Mouse (Mus musculus): ENCODE measurements around the gene Sirpa. TPM values are rescaled to one million over a fixed set of nuclear protein-coding genes. Genes with fewer than 3 reads are reported as not detected.

Gene Sirpa
- polyA plus RNA-seq, 1 experiment from 2014 or later: 39.5 TPM

DNA sequence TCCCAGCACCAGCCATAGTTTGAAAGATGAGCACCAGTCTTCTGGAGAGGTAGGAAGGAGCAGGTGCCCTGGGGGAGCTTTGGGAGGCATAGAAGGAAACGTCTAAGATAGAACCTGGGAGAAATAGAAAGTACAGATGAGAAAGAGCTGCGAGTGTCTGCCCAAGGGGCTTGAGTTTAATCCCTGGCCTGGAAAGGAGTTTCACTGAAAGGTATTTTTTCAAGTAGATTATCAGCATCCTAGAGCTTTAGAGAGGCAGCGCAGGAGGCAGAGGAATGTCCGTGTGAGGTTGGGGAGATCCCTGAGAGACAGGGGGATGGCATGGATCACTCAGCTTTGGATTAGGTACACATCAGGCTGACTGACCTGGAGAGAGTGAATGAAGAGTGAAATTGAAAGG is 79.3 kb downstream of the Sirpa start:
- Histone ChIP-seq H3K9me3 (no peaks in the 10 kb centered on the region), H3K4me1 (no peaks in the 10 kb centered on the region), H3K4me2 (no peak overlapping the region), H3K4me3 (no peak overlapping the region), H3K27ac (no peak overlapping the region), H3K9ac (no peak overlapping the region), H3K27me3 (replicated peaks) (no peaks in the 10 kb centered on the region), H3K36me3 (replicated peaks) (no peaks in the 10 kb centered on the region)
- 81% methylated on average over 4 of the region's 4 CpGs for WGBS
- ATAC-seq (replicated peaks): no peak

DNA sequence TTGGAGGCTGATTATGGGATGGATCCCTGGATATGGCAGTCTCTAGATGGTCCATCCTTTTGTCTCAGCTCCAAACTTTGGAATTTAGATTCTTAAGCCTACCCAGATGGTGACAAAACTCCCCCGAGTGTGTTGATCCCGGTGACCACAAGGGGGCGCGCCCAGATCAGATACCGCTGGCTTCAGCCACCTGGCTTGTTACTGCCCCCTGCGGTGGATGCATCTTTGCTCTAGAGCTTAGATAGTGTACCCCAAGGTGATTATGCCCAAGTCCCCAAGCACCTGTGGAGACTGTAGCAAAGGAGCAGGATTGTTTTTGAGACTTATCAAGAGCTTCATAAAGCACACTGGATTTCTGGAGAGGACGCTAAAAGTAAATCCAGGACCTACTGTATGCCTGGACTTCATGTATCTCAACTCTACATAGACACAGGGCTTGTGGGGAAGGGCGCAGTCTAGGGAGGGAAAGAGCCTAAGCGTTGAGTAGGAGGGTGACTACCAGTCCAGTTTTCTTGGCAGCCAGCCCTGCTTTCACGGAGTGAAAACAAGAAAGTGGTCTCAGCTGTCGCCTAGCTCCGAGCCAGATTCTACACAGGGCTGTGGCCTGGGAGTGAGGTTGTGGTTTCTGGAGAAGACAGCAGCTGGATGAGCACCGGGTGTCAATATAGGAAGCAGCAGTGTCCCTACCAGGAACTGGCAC is 82.5 kb downstream of the Sirpa start:
- ATAC-seq (replicated peaks): 0 out of 2 replicates have a peak, but pooled peaks have one; percentile 39

GRCm38 (mm10) chr2:129677664-129678063 is 85.0 kb downstream of the Sirpa start:
- no peak overlapping the region for H3K9ac ChIP-seq
- peaks cover 7% of the 10 kb centered on the region; the same call in 1 of the 2 replicates for H3K4me1 ChIP-seq
- no peaks in the 10 kb centered on the region for H3K36me3 ChIP-seq (replicated peaks)
- H3K4me3 ChIP-seq: no peak overlapping the region
- H3K27ac ChIP-seq: 0 out of 2 replicates have a peak overlapping the region, but pooled peaks have one; percentile 45
- H3K9me3 ChIP-seq: no peaks in the 10 kb centered on the region
- 5% methylated on average over 2 of the region's 2 CpGs for WGBS
- peak; percentile 83 for ATAC-seq (replicated peaks)
- H3K27me3 ChIP-seq (replicated peaks): no peaks in the 10 kb centered on the region
- H3K4me2 ChIP-seq: no peak overlapping the region

More for the DNA sequence above, 82.5 kb downstream of the Sirpa start:
- Histone ChIP-seq H3K4me2 (no peak overlapping the region), H3K9ac (no peak overlapping the region), H3K27ac (no peak overlapping the region), H3K36me3 (replicated peaks) (no peaks in the 10 kb centered on the region), H3K27me3 (replicated peaks) (no peaks in the 10 kb centered on the region), H3K4me1 (peaks cover 7% of the 10 kb centered on the region; the same call in 1 of the 2 replicates), H3K4me3 (no peak overlapping the region), H3K9me3 (no peaks in the 10 kb centered on the region)
- 30% methylated on average over 13 of the region's 13 CpGs for WGBS

DNA sequence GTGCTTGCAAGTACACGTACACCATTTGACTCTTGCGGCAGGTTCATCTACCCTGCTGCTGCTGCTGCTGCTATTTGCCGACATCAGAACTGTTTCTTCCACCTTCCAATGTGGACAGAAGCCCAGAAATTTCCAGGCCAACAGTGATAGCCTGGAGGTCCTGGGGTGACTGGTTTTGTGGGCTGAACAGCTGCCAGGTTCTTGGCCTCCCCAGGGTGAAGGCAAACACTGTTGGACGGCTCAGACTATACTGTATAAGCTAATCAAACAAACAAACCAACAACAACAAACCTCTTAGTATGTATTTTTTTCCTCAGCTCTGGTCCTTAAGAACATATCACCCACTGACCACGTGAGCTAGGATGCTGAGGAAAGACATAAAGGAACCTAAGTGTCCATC is 86.4 kb downstream of the Sirpa start:
- Histone ChIP-seq H3K4me3 (no peak overlapping the region), H3K27me3 (replicated peaks) (no peaks in the 10 kb centered on the region), H3K4me1 (peaks cover 7% of the 10 kb centered on the region; the same call in 1 of the 2 replicates), H3K27ac (no peak overlapping the region), H3K36me3 (replicated peaks) (no peaks in the 10 kb centered on the region), H3K9ac (no peak overlapping the region), H3K9me3 (no peaks in the 10 kb centered on the region), H3K4me2 (no peak overlapping the region)
- 87% methylated on average over 5 of the region's 5 CpGs for whole genome bisulfite sequencing
- ATAC-seq (replicated peaks): no peak

- no peak for ATAC-seq (replicated peaks)
- Histone ChIP-seq H3K9me3 (no peaks in the 10 kb centered on the region), H3K27me3 (replicated peaks) (no peaks in the 10 kb centered on the region), H3K9ac (no peak overlapping the region), H3K27ac (no peak overlapping the region), H3K4me3 (no peak overlapping the region), H3K4me2 (no peak overlapping the region), H3K36me3 (replicated peaks) (no peaks in the 10 kb centered on the region), H3K4me1 (peaks cover 7% of the 10 kb centered on the region; the same call in 1 of the 2 replicates)
- WGBS: 90% methylated on average over 3 of the region's 3 CpGs
Observed at GRCm38 (mm10) chr2:129680236-129680635, 87.6 kb downstream of the Sirpa start.

Other genes starting within 250 kb of the Sirpa start
- not detected in 2 replicates for gene Il1b, start 221.7 kb upstream of the Sirpa start, polyA plus RNA-seq (2015; fragmentation: Nextera tagmentation; extraction: Ambion mirVana)
- gene F830045P16Rik, start 56.2 kb upstream of the Sirpa start, polyA plus RNA-seq (2015; fragmentation: Nextera tagmentation; extraction: Ambion mirVana): not detected in 2 replicates
- 14.0 and 14.6 TPM in 2 replicates for gene Pdyn, start 107.0 kb downstream of the Sirpa start, polyA plus RNA-seq (2015; fragmentation: Nextera tagmentation; extraction: Ambion mirVana)
- gene Stk35, start 207.7 kb downstream of the Sirpa start, polyA plus RNA-seq (2015; fragmentation: Nextera tagmentation; extraction: Ambion mirVana): 8.6 and 9.5 TPM in 2 replicates

Data from midbrain, embryonic 15.5 days (tissue).